Mouse (Mus musculus) heart, embryonic 14.5 days (tissue): Measurements from ENCODE around the gene Tln2. TPM values are rescaled to one million over a fixed set of nuclear protein-coding genes. Genes with fewer than 3 reads are reported as not detected.
A peak's percentile ranks its signal among the peaks of the same experiment; 100 is the strongest.

Experiments
- ATAC-seq: fragments of 200-750 bp; cut with Nextera tagmentation; 2 replicates; pipeline ENCODE4 v1.8.0; 2017; ENCODE audit warnings: low read depth, moderate TSS enrichment; ENCODE audit not compliant: insufficient number of reproducible peaks, insufficient read depth, low FRiP score
- H3K27ac ChIP-seq, 2 experiments: fragments of 200-500 bp in 1 of 2; fragments of 300-500 bp in 1 of 2; sonication (generic) in 1 of 2; replicated peaks in 1 of 2; 2 replicates each; pipeline ENCODE4 v1.5.1; 2012 to 2014; ENCODE audit warnings: low read depth in 2 of 2, low read length in 2 of 2, control low read depth in 1 of 2, mild to moderate bottlenecking in 1 of 2, mixed read lengths in 1 of 2; ENCODE audit not compliant: control insufficient read depth in 1 of 2, insufficient read depth in 1 of 2
- H3K27me3 ChIP-seq: fragments of 300-500 bp; sonication (generic); 2 replicates; pipeline ENCODE4 v1.6.1; 2014; ENCODE audit warnings: mild to moderate bottlenecking, low read length, control low read depth; ENCODE audit not compliant: control insufficient read depth, insufficient read depth
- H3K36me3 ChIP-seq: fragments of 300-500 bp; sonication (generic); 2 replicates; pipeline ENCODE4 v1.6.1; 2014; ENCODE audit warnings: mild to moderate bottlenecking, control low read depth, low read length, mixed read lengths; ENCODE audit not compliant: control insufficient read depth, insufficient read depth
- H3K4me1 ChIP-seq, 2 experiments: fragments of 200-500 bp in 1 of 2; fragments of 300-500 bp in 1 of 2; sonication (generic) in 1 of 2; 2 replicates each; pipeline ENCODE4 v1.6.1; 2012 to 2014; ENCODE audit warnings: low read length in 2 of 2, control low read depth in 1 of 2, mixed read lengths in 1 of 2; ENCODE audit not compliant: control insufficient read depth in 2 of 2, insufficient read depth in 2 of 2
- H3K4me2 ChIP-seq: fragments of 300-500 bp; sonication (generic); 2 replicates; pipeline ENCODE4 v1.6.1; 2014; ENCODE audit warnings: mild to moderate bottlenecking, low read length
- H3K4me3 ChIP-seq, 2 experiments: fragments of 200-500 bp in 1 of 2; fragments of 300-500 bp in 1 of 2; sonication (generic) in 1 of 2; 2 replicates each; pipeline ENCODE4 v1.5.1; 2012 to 2014; ENCODE audit warnings: low read length in 2 of 2, mild to moderate bottlenecking in 2 of 2, control low read depth in 1 of 2, low read depth in 1 of 2, moderate library complexity in 1 of 2; ENCODE audit not compliant: control insufficient read depth in 1 of 2, insufficient read depth in 1 of 2
- H3K9ac ChIP-seq: fragments of 300-500 bp; sonication (generic); 2 replicates; pipeline ENCODE4 v1.6.1; 2014; ENCODE audit warnings: mild to moderate bottlenecking, low read length
- H3K9me3 ChIP-seq: fragments of 300-500 bp; sonication (generic); 2 replicates; pipeline ENCODE4 v1.6.1; 2016; ENCODE audit warnings: low read length, control low read depth; ENCODE audit not compliant: control insufficient read depth
- WGBS: fragments of 180-500 bp; shearing (Covaris S2); extraction: QIAGEN DNeasy Blood & Tissue Kit; methylation state at CpG from one replicate; pipeline ENCODE4 v1.1.7; 2014; 5-methylcytosine and 5-hydroxymethylcytosine counted together
- polyA plus RNA-seq: library from polyadenylated mRNA; unstranded; fragments of >200 nt; fragmentation: Nextera tagmentation; extraction: Ambion mirVana; gene quantifications from 2 replicates; pipeline ENCODE4 v1.2.1, GENCODE M21; 2014

Tln2 gene
- polyA plus RNA-seq, 1 experiment from 2014 or later = 66.0 TPM

DNA sequence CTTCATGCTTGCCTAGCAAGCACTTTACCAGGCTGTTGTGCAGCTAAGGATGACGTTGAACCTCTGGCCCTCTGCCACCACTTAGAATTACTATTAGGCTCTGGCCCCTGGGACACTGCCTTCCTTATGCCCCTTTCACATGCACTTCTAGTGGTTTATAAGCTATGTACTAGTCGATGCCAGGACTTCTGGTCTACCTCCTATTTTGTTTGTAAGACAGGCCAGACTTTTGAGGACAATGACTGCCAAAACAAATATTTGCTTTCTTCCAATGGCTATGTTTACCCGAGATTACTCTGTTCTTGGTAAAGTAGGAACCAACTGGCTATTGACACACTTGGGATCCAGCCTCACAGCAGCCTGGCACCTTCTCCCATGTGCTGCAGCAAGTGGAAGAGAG is 82.1 kb downstream of the Tln2 start:
- WGBS = 64% methylated on average over 3 of the region's 3 CpGs
- Histone ChIP-seq H3K4me2 (no peak overlapping the region), H3K27me3 (0 out of 2 replicates have a peak, but pooled peaks cover 4% of the 10 kb centered on the region), H3K9ac (no peak overlapping the region), H3K4me1 (peaks cover 16 to 29% of the 10 kb centered on the region in 2 experiments), H3K27ac (no peak overlapping the region), H3K36me3 (no peaks in the 10 kb centered on the region), H3K9me3 (no peaks in the 10 kb centered on the region), H3K4me3 (no peak overlapping the region)
- ATAC-seq = no peak

GRCm38 (mm10) chr9:67476184-67476583 is 83.3 kb downstream of the Tln2 start:
- Histone ChIP-seq H3K36me3 (no peaks in the 10 kb centered on the region), H3K27ac (no peak overlapping the region), H3K4me1 (peaks cover 9 to 18% of the 10 kb centered on the region in 2 experiments), H3K27me3 (0 out of 2 replicates have a peak, but pooled peaks cover 4% of the 10 kb centered on the region), H3K4me2 (no peak overlapping the region), H3K9ac (no peak overlapping the region), H3K9me3 (no peaks in the 10 kb centered on the region), H3K4me3 (no peak overlapping the region)
- 94% methylated on average over 5 of the region's 5 CpGs for WGBS
- ATAC-seq = no peak

- Histone ChIP-seq H3K4me3 (no peak overlapping the region), H3K36me3 (no peaks in the 10 kb centered on the region), H3K27me3 (no peaks in the 10 kb centered on the region), H3K9me3 (no peaks in the 10 kb centered on the region), H3K4me1 (peaks cover 15 to 26% of the 10 kb centered on the region in 2 experiments), H3K9ac (no peak overlapping the region), H3K4me2 (peak overlapping the region; percentile 3; the same call in 1 of the 2 replicates), H3K27ac (peak overlapping the region; percentile 57 to 69)
- peak; percentile 68 for ATAC-seq
- 24% methylated on average over 11 of the region's 11 CpGs for WGBS
Observed at GRCm38 (mm10) chr9:67463440-67464122, 95.9 kb downstream of the Tln2 start.

DNA sequence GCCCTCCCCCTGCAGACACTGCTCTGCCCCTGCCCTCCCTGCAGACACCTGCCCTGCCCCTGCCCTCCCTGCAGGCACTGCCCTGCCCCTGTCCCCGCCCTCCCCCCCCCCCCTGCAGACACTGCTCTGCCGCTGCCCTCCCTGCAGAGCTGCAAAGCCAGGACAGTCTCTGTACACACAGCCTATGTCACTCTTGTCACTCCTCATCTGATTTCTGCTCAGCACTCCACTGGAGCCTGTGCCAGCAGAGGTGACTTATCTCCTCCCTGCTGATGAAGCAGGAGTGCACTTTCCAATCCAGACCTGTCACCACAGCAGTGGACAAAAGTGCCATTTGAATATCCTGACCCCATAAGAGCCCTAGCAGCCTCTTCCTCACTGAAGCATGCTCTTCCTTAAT is 118.0 kb downstream of the Tln2 start:
- Histone ChIP-seq H3K9ac (no peak overlapping the region), H3K4me1 (peaks cover 7 to 21% of the 10 kb centered on the region in 2 experiments; a peak in 3 of 4 replicates), H3K27ac (peak overlapping the region; percentile 46 to 62), H3K9me3 (no peaks in the 10 kb centered on the region), H3K36me3 (no peaks in the 10 kb centered on the region), H3K4me3 (no peak overlapping the region), H3K4me2 (no peak overlapping the region), H3K27me3 (no peaks in the 10 kb centered on the region)
- no CpG with 5 or more reads among the region's 2 CpGs for WGBS
- ATAC-seq = peak; percentile 47; the same call in 1 of the 2 replicates

- H3K9me3 ChIP-seq = no peaks in the 10 kb centered on the region
- no peak overlapping the region for H3K27ac ChIP-seq
- H3K4me3 ChIP-seq = no peak overlapping the region
- no peaks in the 10 kb centered on the region for H3K36me3 ChIP-seq
- 94% methylated on average over 1 of the region's 1 CpGs for WGBS
- no peak overlapping the region for H3K9ac ChIP-seq
- H3K4me1 ChIP-seq = peaks cover 18 to 42% of the 10 kb centered on the region in 2 experiments
- no peak overlapping the region for H3K4me2 ChIP-seq
- ATAC-seq = no peak
- H3K27me3 ChIP-seq = no peaks in the 10 kb centered on the region
Observed at GRCm38 (mm10) chr9:67437511-67437910, 122.0 kb downstream of the Tln2 start.

DNA sequence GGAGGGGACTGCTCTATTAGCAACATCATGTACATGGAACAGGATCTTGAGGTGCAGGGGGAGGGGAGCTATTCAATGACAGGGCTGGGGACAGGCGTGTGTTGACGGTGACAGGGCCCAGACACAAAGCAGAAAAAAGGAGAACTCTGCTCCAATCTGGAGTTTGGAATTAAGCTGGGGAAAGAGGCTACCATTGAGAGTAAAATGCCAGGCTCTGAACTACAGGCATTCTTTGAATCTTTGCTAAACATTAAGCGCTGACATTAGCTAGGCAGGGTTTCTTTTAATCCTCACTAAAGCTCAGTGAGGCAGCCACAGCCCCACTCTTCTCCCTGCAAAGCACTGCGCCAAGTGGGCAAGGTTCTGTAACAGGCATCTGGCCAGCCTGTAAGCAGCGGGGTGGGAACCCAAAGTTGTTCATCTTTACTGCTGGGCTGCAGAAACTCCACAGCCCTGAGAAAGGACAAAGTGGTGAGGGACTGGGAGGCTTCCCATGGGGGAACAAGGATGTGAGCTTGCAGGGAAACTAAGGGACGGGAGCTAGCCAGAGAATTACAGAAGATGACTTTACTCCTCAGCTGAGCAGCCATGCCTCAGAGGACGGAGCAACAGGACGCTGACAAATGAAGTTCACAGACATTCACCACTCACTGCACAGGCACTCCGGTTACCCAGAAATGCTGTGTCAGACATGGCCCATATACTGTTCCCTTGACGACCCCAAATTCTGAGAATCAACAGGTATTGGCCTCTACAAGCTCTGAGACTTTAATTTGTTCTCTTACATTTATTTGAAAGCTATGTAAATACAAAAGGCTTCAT is 124.0 kb downstream of the Tln2 start:
- Histone ChIP-seq H3K9me3 (no peaks in the 10 kb centered on the region), H3K4me1 (peaks cover 13 to 28% of the 10 kb centered on the region in 2 experiments), H3K27ac (peak overlapping the region; percentile 58 to 91), H3K36me3 (no peaks in the 10 kb centered on the region), H3K4me3 (no peak overlapping the region), H3K9ac (peak overlapping the region; percentile 62), H3K27me3 (no peaks in the 10 kb centered on the region), H3K4me2 (peak overlapping the region; percentile 54)
- 15% methylated on average over 10 of the region's 10 CpGs for WGBS
- ATAC-seq = peak; percentile 63; the same call in 1 of the 2 replicates

GRCm38 (mm10) chr9:67429199-67429892 is 130.2 kb downstream of the Tln2 start:
- Histone ChIP-seq H3K36me3 (no peaks in the 10 kb centered on the region), H3K4me2 (peak overlapping the region; percentile 66)

More at GRCm38 (mm10) chr9:67429199-67429892, 130.2 kb downstream of the Tln2 start:
- ATAC-seq = peak; percentile 79
- Histone ChIP-seq H3K9ac (peak overlapping the region; percentile 44; the same call in 1 of the 2 replicates), H3K27ac (peak overlapping the region; percentile 87 to 94), H3K9me3 (no peaks in the 10 kb centered on the region), H3K4me1 (peaks cover 13 to 32% of the 10 kb centered on the region in 2 experiments), H3K27me3 (no peaks in the 10 kb centered on the region), H3K4me3 (peak overlapping the region in 1 of 2 experiments; percentile 18; a peak in 2 of 4 replicates)
- 16% methylated on average over 12 of the region's 12 CpGs for WGBS
